Mouse (Mus musculus): ENCODE data around the gene Rapgef3. TPM values are rescaled to one million over a fixed set of nuclear protein-coding genes. Genes with fewer than 3 reads are reported as not detected.

Rapgef3 gene
- polyA plus RNA-seq, 1 experiment from 2014 or later, result 18.7 TPM

- Histone ChIP-seq H3K27me3 (replicated peaks; ENCODE audit: insufficient read depth, low read length) (no peaks in the 10 kb centered on the region), H3K27ac (ENCODE audit: low read length) (peak overlapping the region; percentile 81), H3K4me1 (ENCODE audit: insufficient read depth, low read depth, low read length) (peaks cover 9% of the 10 kb centered on the region), H3K36me3 (ENCODE audit: insufficient read depth, low read length) (no peaks in the 10 kb centered on the region), H3K4me2 (replicated peaks; ENCODE audit: low read depth, low read length) (no peak overlapping the region), H3K9me3 (ENCODE audit: low read length) (no peaks in the 10 kb centered on the region), H3K4me3 (ENCODE audit: low read depth, low read length) (no peak overlapping the region), H3K9ac (replicated peaks; ENCODE audit: low read depth) (no peak overlapping the region)
- TF ChIP-seq CTCF (IDR thresholded peaks at IDR 0.05), result no peak
- peak; percentile 60 for TF ChIP-seq EP300 (IDR thresholded peaks at IDR 0.05)
- peak; percentile 67 for ATAC-seq
- WGBS, result 64% methylated on average over 12 of the region's 12 CpGs
- peak; percentile 48 for DNase-seq (ENCODE audit: low spot score)
Measured at GRCm38 (mm10) chr15:97720026-97720675, 47.6 kb downstream of the Rapgef3 start.

GRCm38 (mm10) chr15:97719494-97719893 is 48.3 kb downstream of the Rapgef3 start:
- no peaks in the 10 kb centered on the region for H3K27me3 ChIP-seq (replicated peaks; ENCODE audit: insufficient read depth, low read length)
- TF ChIP-seq CTCF (IDR thresholded peaks at IDR 0.05) (no peak), EP300 (IDR thresholded peaks at IDR 0.05) (no peak)
- peak overlapping the region; percentile 81 for H3K27ac ChIP-seq (ENCODE audit: low read length)
- H3K4me3 ChIP-seq (ENCODE audit: low read depth, low read length), result no peak overlapping the region
- H3K4me1 ChIP-seq (ENCODE audit: insufficient read depth, low read depth, low read length), result peaks cover 9% of the 10 kb centered on the region
- no peaks in the 10 kb centered on the region for H3K36me3 ChIP-seq (ENCODE audit: insufficient read depth, low read length)
- no peaks in the 10 kb centered on the region for H3K9me3 ChIP-seq (ENCODE audit: low read length)
- DNase-seq (ENCODE audit: low spot score), result no peak
- H3K9ac ChIP-seq (replicated peaks; ENCODE audit: low read depth), result no peak overlapping the region
- no peak for ATAC-seq
- WGBS, result 89% methylated on average over 12 of the region's 12 CpGs
- no peak overlapping the region for H3K4me2 ChIP-seq (replicated peaks; ENCODE audit: low read depth, low read length)

GRCm38 (mm10) chr15:97718535-97719155 is 49.1 kb downstream of the Rapgef3 start:
- ATAC-seq (no peak), DNase-seq (ENCODE audit: low spot score) (peak; percentile 42)
- no peak overlapping the region for H3K27ac ChIP-seq (ENCODE audit: low read length)
- H3K9me3 ChIP-seq (ENCODE audit: low read length), result no peaks in the 10 kb centered on the region
- WGBS, result 56% methylated on average over 8 of the region's 8 CpGs
- H3K4me3 ChIP-seq (ENCODE audit: low read depth, low read length), result no peak overlapping the region
- no peak for TF ChIP-seq EP300 (IDR thresholded peaks at IDR 0.05)
- TF ChIP-seq CTCF (IDR thresholded peaks at IDR 0.05), result no peak
- H3K36me3 ChIP-seq (ENCODE audit: insufficient read depth, low read length), result no peaks in the 10 kb centered on the region
- H3K27me3 ChIP-seq (replicated peaks; ENCODE audit: insufficient read depth, low read length), result no peaks in the 10 kb centered on the region
- no peak overlapping the region for H3K4me2 ChIP-seq (replicated peaks; ENCODE audit: low read depth, low read length)
- peaks cover 9% of the 10 kb centered on the region for H3K4me1 ChIP-seq (ENCODE audit: insufficient read depth, low read depth, low read length)
- no peak overlapping the region for H3K9ac ChIP-seq (replicated peaks; ENCODE audit: low read depth)

GRCm38 (mm10) chr15:97717861-97718534 is 49.8 kb downstream of the Rapgef3 start:
- Histone ChIP-seq H3K4me1 (ENCODE audit: insufficient read depth, low read depth, low read length) (peaks cover 9% of the 10 kb centered on the region), H3K36me3 (ENCODE audit: insufficient read depth, low read length) (no peaks in the 10 kb centered on the region), H3K9me3 (ENCODE audit: low read length) (no peaks in the 10 kb centered on the region), H3K4me2 (replicated peaks; ENCODE audit: low read depth, low read length) (no peak overlapping the region; the same call in 1 of the 2 replicates), H3K27ac (ENCODE audit: low read length) (no peak overlapping the region), H3K4me3 (ENCODE audit: low read depth, low read length) (no peak overlapping the region), H3K27me3 (replicated peaks; ENCODE audit: insufficient read depth, low read length) (no peaks in the 10 kb centered on the region), H3K9ac (replicated peaks; ENCODE audit: low read depth) (no peak overlapping the region)
- ATAC-seq, result peak; percentile 70
- DNase-seq (ENCODE audit: low spot score), result peak; percentile 89
- 21% methylated on average over 12 of the region's 12 CpGs for WGBS
- TF ChIP-seq EP300 (IDR thresholded peaks at IDR 0.05), result no peak
- peak; percentile 89 for TF ChIP-seq CTCF (IDR thresholded peaks at IDR 0.05)

- no peak overlapping the region for H3K9ac ChIP-seq (replicated peaks; ENCODE audit: low read depth)
- TF ChIP-seq CTCF (IDR thresholded peaks at IDR 0.05) (no peak), EP300 (IDR thresholded peaks at IDR 0.05) (no peak)
- H3K4me1 ChIP-seq (ENCODE audit: insufficient read depth, low read depth, low read length), result peaks cover 9% of the 10 kb centered on the region
- H3K4me2 ChIP-seq (replicated peaks; ENCODE audit: low read depth, low read length), result no peak overlapping the region
- DNase-seq (ENCODE audit: low spot score) (no peak), ATAC-seq (no peak)
- no peak overlapping the region for H3K4me3 ChIP-seq (ENCODE audit: low read depth, low read length)
- no peaks in the 10 kb centered on the region for H3K9me3 ChIP-seq (ENCODE audit: low read length)
- no peaks in the 10 kb centered on the region for H3K36me3 ChIP-seq (ENCODE audit: insufficient read depth, low read length)
- H3K27me3 ChIP-seq (replicated peaks; ENCODE audit: insufficient read depth, low read length), result no peaks in the 10 kb centered on the region
- H3K27ac ChIP-seq (ENCODE audit: low read length), result no peak overlapping the region
- WGBS, result 79% methylated on average over 11 of the region's 11 CpGs
Measured at GRCm38 (mm10) chr15:97716782-97717181, 51.0 kb downstream of the Rapgef3 start.

- no peak overlapping the region for H3K4me2 ChIP-seq (replicated peaks; ENCODE audit: low read depth, low read length)
- no peak overlapping the region for H3K4me3 ChIP-seq (ENCODE audit: low read depth, low read length)
- no peak overlapping the region for H3K9ac ChIP-seq (replicated peaks; ENCODE audit: low read depth)
- H3K9me3 ChIP-seq (ENCODE audit: low read length), result no peaks in the 10 kb centered on the region
- ATAC-seq, result no peak
- TF ChIP-seq CTCF (IDR thresholded peaks at IDR 0.05) (no peak), EP300 (IDR thresholded peaks at IDR 0.05) (no peak)
- peaks cover 9% of the 10 kb centered on the region for H3K4me1 ChIP-seq (ENCODE audit: insufficient read depth, low read depth, low read length)
- no peaks in the 10 kb centered on the region for H3K27me3 ChIP-seq (replicated peaks; ENCODE audit: insufficient read depth, low read length)
- 96% methylated on average over 1 of the region's 1 CpGs for WGBS
- DNase-seq (ENCODE audit: low spot score), result no peak
- H3K27ac ChIP-seq (ENCODE audit: low read length), result no peak overlapping the region
- no peaks in the 10 kb centered on the region for H3K36me3 ChIP-seq (ENCODE audit: insufficient read depth, low read length)
Measured at GRCm38 (mm10) chr15:97715734-97716133, 52.0 kb downstream of the Rapgef3 start.

Data from lung, postnatal 0 days (tissue).